Mouse (Mus musculus): ENCODE data around the gene Ppm1a. TPM values are rescaled to one million over a fixed set of nuclear protein-coding genes. Genes with fewer than 3 reads are reported as not detected.
"Not testable (repeated sequence)": the region's sequence is repeated elsewhere in the genome, so short reads cannot be mapped to it uniquely, and the experiment has no call there.

The Ppm1a gene
- total RNA-seq, 2 experiments from 2014 or later: 226 to 239 TPM

- DNase-seq (ENCODE audit: low spot score in 2 of 2): no peak
These were observed 4.0 kb downstream of the Ppm1a start for GRCm38 (mm10) chr12:72761230-72761648.

GRCm38 (mm10) chr12:72761649-72762261, 4.5 kb downstream of the Ppm1a start:
- peak; percentile 60 to 75 for DNase-seq (ENCODE audit: low spot score in 2 of 2)

GRCm38 (mm10) chr12:72762502-72762901, 5.2 kb downstream of the Ppm1a start:
- no peak for DNase-seq (ENCODE audit: low spot score in 2 of 2)

- DNase-seq (ENCODE audit: low spot score in 2 of 2): no peak
These were observed 5.9 kb downstream of the Ppm1a start for GRCm38 (mm10) chr12:72763156-72763555.

GRCm38 (mm10) chr12:72767809-72768208, 10.6 kb downstream of the Ppm1a start:
- no peak for DNase-seq (ENCODE audit: low spot score in 2 of 2)

- no peak for DNase-seq (ENCODE audit: low spot score in 2 of 2)
These were observed 11.0 kb downstream of the Ppm1a start for GRCm38 (mm10) chr12:72768230-72768629.

- no peak for DNase-seq (ENCODE audit: low spot score in 2 of 2)
These were observed 12.4 kb downstream of the Ppm1a start for GRCm38 (mm10) chr12:72769546-72770230.

GRCm38 (mm10) chr12:72771153-72771552, 13.9 kb downstream of the Ppm1a start:
- no peak for DNase-seq (ENCODE audit: low spot score in 2 of 2)

- DNase-seq (ENCODE audit: low spot score in 2 of 2): no peak
These were observed 14.5 kb downstream of the Ppm1a start for GRCm38 (mm10) chr12:72771711-72772110.

GRCm38 (mm10) chr12:72773921-72774320, 16.7 kb downstream of the Ppm1a start:
- no peak for DNase-seq (ENCODE audit: low spot score in 2 of 2)

GRCm38 (mm10) chr12:72777244-72777643, 20.0 kb downstream of the Ppm1a start:
- DNase-seq (ENCODE audit: low spot score in 2 of 2): no peak

GRCm38 (mm10) chr12:72780136-72780535, 22.9 kb downstream of the Ppm1a start:
- no peak for DNase-seq (ENCODE audit: low spot score in 2 of 2)

GRCm38 (mm10) chr12:72782786-72783185, 25.5 kb downstream of the Ppm1a start:
- not testable (repeated sequence) for DNase-seq (ENCODE audit: low spot score in 2 of 2)

- DNase-seq (ENCODE audit: low spot score in 2 of 2): no peak
These were observed 28.1 kb downstream of the Ppm1a start for GRCm38 (mm10) chr12:72785183-72785930.

GRCm38 (mm10) chr12:72786551-72786950, 29.3 kb downstream of the Ppm1a start:
- DNase-seq (ENCODE audit: low spot score in 2 of 2): no peak

GRCm38 (mm10) chr12:72786986-72787385, 29.7 kb downstream of the Ppm1a start:
- no peak for DNase-seq (ENCODE audit: low spot score in 2 of 2)

- no peak for DNase-seq (ENCODE audit: low spot score in 2 of 2)
These were observed 33.3 kb downstream of the Ppm1a start for GRCm38 (mm10) chr12:72790538-72790937.

GRCm38 (mm10) chr12:72792320-72793091, 35.3 kb downstream of the Ppm1a start:
- DNase-seq (ENCODE audit: low spot score in 2 of 2): no peak

- DNase-seq (ENCODE audit: low spot score in 2 of 2): no peak
These were observed 36.7 kb downstream of the Ppm1a start for GRCm38 (mm10) chr12:72793983-72794382.

GRCm38 (mm10) chr12:72809798-72810197, 52.5 kb downstream of the Ppm1a start:
- DNase-seq (ENCODE audit: low spot score in 2 of 2): no peak

- DNase-seq (ENCODE audit: low spot score in 2 of 2): no peak
These were observed 54.3 kb downstream of the Ppm1a start for GRCm38 (mm10) chr12:72811588-72811987.
